Mouse (Mus musculus): ENCODE data around the gene Cped1.
"Not testable (repeated sequence)": the region's sequence is repeated elsewhere in the genome, so short reads cannot be mapped to it uniquely, and the experiment has no call there.

Gene Cped1

DNA sequence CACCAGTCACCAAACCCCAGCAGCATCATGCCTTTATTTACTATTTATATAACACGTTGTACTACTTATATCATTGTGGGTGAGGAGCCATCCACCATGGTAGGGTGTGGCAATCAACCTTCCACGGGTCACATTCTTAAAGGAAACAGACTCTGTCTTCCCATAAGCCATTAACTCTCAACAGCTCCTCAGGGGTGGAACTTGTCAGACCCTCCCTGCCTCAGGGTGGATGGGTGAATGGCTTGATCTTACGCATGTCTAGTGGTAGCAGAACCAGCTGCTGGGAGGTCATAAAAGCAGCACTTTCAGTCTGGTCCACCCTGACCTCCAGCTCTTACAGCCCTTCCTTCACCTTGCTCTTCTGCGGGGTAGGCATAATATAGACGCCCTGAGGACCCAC lies 100.3 kb downstream of the Cped1 start:
- no peak for DNase-seq (ENCODE audit: low spot score)

DNA sequence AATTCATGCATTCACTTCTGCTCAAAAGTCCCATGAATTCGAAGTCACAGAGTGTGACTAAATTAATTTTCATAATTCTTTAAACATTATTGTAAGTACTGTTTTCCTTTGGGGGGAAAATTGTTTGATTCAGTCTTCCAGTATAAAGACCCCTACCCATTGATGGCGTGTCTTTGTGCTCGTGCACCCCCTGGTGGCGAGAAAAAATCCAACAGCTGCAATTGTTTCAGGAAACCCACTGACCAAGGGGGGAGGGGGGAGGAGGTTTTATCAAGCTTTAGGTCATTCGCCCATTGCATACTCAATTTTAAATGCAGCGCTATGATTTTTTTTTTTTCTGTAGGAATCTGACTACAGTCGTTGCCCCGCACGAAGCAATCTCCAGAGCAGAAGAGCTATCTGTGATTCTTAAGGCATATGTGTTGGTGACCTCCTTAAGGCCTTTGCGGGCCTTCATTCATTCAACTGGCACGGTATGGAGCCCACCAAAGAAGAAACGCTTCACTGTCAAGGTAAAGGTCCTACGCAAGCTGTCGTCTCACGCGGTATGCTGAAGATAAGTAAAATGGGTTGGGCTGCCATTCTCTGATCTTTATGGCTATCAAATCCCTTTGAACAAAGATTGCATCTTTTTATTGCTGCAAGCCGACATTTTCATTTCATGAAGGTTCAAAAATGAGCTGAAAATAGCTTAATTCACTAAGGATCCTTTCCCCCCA lies 102.8 kb downstream of the Cped1 start:
- peak; percentile 16 for DNase-seq (ENCODE audit: low spot score)

DNA sequence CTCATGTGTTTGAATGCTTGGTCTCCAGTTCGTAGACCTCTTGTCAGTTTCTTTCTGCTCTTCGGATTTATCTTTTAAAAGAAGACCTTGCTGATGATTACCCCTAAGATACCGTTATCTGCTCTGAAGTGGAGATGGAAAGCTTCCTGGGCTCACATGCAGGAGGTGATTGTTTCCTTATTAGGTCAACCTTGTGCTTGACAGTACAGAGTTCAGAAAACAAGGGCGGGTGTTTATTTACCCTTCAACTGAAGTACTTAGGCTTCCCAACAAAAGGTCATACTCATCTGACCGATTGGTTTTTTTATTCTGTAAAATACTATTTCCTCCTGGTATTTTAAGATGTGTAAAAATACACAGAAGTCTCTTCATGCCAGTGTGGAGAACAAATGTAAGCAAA lies 106.1 kb downstream of the Cped1 start:
- no peak for DNase-seq (ENCODE audit: low spot score)

- DNase-seq (ENCODE audit: low spot score): no peak
Observed at GRCm38 (mm10) chr6:22093792-22094191, 108.1 kb downstream of the Cped1 start.

DNA sequence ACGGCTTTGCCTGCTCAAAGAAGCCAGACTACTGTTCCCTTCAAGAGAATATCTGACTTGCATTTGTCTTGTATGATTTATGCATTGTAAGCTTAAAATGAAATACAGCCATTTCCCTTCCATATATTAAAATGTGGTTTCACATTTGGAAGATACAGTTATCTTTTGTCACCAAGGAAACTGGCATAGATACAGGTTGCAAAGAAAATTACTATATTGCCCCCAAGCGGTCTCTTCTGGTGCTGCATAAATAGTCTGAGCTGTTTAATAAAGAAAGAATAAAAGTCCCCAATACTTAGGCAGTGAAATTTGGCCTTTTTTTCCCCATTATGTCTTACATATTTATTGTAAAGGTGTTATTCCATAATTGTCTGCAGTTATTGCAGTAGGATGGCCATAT lies 112.0 kb downstream of the Cped1 start:
- DNase-seq (ENCODE audit: low spot score): peak; percentile 6

- no peak for DNase-seq (ENCODE audit: low spot score)
Observed at GRCm38 (mm10) chr6:22099832-22100231, 114.1 kb downstream of the Cped1 start.

DNA sequence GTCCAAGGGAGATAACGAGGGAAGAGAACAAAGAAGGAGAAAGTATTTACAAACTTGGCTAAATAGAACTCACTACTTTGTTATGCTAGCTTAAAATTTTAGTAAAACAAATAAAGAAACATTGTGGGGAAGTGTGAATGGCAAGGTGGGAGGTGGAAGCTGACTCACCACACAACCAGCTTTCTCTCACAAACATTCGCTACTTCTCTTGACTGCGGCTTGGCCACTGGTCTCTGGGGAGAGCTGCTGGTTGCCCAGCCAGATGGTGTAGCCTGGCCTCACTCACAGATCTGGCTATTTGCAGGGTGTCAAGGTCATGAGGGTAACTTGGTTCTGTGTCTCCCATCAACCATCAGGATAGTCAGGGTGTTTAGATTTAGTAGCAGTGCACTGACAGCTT lies 116.2 kb downstream of the Cped1 start:
- DNase-seq (ENCODE audit: low spot score): no peak

- no peak for DNase-seq (ENCODE audit: low spot score)
Observed at GRCm38 (mm10) chr6:22102752-22103151, 117.0 kb downstream of the Cped1 start.

GRCm38 (mm10) chr6:22103713-22104112 lies 118.0 kb downstream of the Cped1 start:
- no peak for DNase-seq (ENCODE audit: low spot score)

- DNase-seq (ENCODE audit: low spot score): no peak
Observed at GRCm38 (mm10) chr6:22104211-22104610, 118.5 kb downstream of the Cped1 start.

DNA sequence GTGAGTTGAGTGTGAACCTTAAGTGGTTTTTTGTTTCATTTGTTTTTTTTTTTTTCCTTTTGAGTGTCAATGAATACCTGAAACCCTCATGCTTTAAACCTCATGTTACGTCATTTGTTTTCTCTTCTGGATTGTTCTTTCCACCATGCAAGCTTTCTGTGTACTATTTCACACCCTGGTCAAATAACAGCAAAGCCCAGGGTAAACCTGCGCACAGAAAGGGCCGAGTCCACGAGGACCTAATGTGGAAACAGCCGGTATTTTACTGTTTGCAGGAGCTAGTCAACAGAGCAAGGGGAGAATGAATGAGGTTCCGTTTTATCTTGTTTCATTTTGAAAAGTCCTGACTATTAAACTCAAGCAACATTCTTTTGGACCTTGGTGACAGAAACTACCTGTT lies 128.4 kb downstream of the Cped1 start:
- no peak for DNase-seq (ENCODE audit: low spot score)

DNA sequence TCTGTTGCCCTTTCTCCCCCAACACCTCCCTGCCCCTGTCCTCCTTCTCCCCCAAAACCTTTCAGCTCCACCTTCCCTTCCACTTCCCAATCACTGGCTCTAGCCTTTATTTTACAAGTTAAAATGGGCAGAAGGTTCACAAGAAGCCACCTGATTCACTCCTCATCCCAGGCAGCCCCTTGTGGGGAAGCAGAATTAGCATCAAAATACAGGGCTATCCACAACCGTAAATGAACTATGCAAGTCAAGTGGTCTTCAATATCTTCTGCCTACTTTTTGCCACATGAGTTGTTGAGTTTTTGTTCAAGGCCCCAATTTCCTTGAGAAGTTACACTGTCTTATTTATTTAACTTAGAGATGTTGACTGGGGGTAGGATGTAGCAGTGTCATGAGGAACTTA lies 131.0 kb downstream of the Cped1 start:
- no peak for DNase-seq (ENCODE audit: low spot score)

DNA sequence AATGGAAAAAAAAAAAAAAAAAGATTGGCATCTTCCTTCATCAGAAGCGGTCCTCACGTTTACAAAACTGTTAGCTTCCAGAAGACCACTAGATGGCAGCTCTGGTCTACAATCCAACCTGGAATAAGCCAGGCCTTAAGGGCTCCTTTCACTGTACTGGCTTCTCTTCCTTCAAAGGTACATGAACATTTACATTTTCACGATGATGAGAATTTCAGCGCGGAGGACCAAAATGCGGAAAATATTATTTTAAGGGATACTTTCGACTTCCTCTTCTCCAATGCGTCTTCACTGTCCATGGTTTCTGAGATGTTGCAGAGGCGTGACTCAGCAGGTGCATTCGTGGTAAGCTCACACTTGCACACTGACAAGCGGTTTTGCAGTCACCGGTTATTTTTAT lies 136.4 kb downstream of the Cped1 start:
- DNase-seq (ENCODE audit: low spot score): no peak

- DNase-seq (ENCODE audit: low spot score): no peak
Observed at GRCm38 (mm10) chr6:22122693-22123092, 137.0 kb downstream of the Cped1 start.

GRCm38 (mm10) chr6:22123332-22123731 lies 137.6 kb downstream of the Cped1 start:
- no peak for DNase-seq (ENCODE audit: low spot score)

GRCm38 (mm10) chr6:22124575-22125330 lies 139.0 kb downstream of the Cped1 start:
- not testable (repeated sequence) for DNase-seq (ENCODE audit: low spot score)

- no peak for DNase-seq (ENCODE audit: low spot score)
Observed at GRCm38 (mm10) chr6:22135038-22135631, 149.4 kb downstream of the Cped1 start.

- no peak for DNase-seq (ENCODE audit: low spot score)
Observed at GRCm38 (mm10) chr6:22136805-22137204, 151.1 kb downstream of the Cped1 start.

DNA sequence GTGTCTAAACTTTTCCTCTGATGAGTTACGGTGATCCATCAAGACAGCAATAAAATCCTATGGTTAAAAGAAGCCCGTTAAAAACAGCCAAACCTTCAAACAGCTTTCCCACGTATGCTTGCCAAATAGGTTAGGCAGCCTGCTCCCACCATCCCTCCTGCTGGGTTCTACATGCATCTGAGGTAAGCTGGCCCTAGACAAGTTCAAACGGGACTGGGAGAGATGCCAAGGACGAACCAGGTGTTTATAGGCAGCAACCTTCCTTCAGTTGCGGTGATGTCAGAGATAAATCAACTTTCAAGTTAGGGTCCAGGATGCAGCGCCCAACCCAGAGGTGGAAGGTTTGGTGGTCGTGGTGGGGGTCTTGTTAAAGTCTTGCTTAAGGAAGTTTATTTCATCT lies 155.1 kb downstream of the Cped1 start:
- DNase-seq (ENCODE audit: low spot score): no peak

- DNase-seq (ENCODE audit: low spot score): no peak
Observed at GRCm38 (mm10) chr6:22147236-22147635, 161.5 kb downstream of the Cped1 start.

DNA sequence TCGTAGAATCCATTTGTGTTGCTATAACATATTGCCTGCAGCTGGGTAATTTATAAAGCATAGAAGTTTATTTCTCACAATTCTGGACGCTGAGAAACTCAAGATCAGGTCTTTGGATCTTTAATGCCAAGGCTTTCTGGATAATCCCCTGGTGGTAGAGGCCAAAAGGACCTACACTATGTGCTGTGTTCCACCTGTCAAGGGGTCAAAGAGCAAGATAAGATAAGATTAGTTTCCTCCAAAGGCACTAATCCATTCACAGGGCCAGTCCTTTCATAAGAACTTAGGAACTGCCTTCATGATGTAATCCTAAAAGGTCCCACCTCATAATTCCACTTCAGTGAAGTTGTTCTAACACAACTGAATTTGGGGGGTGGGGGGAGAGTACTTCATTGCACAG lies 162.8 kb downstream of the Cped1 start:
- no peak for DNase-seq (ENCODE audit: low spot score)

GRCm38 (mm10) chr6:22157461-22157860 lies 171.7 kb downstream of the Cped1 start:
- no peak for DNase-seq (ENCODE audit: low spot score)

GRCm38 (mm10) chr6:22161944-22162343 lies 176.2 kb downstream of the Cped1 start:
- no peak for DNase-seq (ENCODE audit: low spot score)

Measured in urinary bladder, postnatal 25 days (tissue).